Mouse (Mus musculus) retina, adult 2 months (tissue): ENCODE measurements around the gene Dazap1.
A peak's percentile ranks its signal among the peaks of the same experiment; 100 is the strongest.

Source experiments
- DNase-seq: peaks from one replicate; pipeline ENCODE4 v3.0.0-alpha.2; 2012; ENCODE audit warnings: low read depth, low spot score

The Dazap1 gene

DNA sequence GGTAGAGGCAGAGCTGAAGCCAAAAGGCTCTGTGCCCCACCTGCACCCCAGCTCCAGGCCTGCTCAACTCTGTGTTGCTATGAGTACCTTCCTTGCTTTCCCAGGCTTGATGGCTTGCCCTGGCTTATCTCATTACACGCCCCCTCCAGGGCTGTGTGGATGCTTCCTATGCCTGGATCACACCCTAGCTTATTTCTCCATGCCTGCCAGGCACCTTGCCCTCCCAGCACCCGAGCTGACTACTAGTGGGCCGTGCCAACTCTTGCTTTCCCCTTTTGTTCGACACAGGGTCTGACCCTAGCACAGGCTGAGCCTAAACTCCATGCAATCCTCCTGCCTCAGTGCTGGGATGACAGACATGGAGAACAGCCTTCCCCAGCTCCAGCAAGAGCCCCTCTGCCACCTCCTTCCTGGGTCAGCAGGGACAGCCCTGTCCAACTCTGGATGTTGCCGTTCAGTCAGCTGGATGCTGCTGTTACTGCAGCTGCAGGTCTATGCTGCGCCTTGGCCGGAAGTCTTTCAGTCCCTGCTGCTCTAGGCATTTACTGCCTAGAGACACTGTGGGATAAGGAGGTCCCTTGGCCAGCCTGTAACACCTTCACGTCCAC, 36.3 kb downstream of the Dazap1 start:
- no peak for DNase-seq

DNA sequence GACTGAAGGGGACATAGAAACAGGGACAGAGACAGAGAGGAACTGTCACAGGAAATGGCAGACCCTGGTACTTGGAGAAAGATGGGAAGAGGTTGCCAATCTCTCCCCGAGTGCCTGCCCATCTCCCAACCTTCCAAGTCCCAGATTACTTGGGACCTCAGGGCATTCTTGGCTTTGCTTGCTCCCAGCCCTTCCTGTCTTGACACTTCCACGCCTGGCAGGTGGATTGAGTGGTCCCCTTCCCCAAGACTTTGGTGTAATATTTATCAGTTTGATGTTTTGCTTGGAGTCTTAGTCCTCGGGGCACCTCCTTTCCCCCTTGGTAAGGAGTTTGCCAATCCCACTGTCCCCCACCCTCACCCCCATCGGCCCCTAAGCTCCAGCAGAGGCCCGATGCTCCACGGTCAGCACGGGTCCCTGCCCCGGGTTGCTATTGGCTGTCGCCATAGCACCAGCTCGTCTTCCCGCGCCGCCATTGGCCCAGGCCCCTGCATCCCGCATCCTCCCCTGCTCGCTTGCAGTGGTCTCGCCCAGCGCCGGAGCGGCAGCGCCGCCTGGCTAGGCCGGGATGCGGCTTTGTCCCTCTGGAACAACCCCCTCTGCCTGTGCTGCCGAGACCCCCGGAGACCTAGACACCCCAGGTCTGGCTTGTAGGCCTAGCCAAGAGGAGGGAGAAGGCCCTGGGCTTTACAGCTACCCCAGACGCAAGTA, 37.4 kb downstream of the Dazap1 start:
- DNase-seq = no peak

DNA sequence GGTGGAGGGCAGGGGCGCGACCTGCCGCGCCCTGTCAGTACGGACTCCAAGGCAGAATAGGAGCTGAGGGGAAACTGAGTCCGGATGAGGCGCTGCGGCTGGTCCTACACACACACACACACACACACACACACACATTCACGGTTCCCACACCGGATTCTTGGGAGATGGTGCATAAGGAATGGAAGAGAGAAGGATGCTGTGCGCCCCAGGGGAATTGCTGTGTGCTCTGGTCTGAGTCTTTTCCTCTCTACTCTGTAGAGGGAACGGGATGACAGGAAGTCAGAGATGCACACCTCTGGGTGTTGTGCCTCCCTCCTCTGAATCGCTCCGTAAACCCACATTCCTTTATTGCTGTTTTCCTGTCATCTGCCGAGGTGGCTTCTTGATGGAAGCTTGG, 38.0 kb downstream of the Dazap1 start:
- no peak for DNase-seq

DNA sequence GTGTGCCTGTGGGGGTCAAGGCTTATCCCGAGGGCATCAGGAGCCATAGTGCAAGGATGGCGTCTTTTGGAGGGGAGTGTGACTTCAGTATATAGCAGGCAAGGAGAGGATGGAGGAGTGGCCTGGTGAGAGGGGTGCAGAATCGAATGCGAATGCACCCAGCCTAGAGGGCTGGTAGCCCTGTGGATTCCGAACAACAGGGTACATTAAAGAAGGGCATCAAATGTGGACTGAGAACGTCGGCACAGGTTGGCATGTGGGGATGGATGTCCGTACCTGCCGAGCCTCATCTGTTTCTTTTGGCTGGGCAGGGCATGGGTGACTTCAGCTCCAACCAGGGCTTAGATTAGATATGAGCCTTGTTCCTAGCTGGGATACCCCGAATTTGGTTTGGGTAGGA, 38.5 kb downstream of the Dazap1 start:
- no peak for DNase-seq

DNA sequence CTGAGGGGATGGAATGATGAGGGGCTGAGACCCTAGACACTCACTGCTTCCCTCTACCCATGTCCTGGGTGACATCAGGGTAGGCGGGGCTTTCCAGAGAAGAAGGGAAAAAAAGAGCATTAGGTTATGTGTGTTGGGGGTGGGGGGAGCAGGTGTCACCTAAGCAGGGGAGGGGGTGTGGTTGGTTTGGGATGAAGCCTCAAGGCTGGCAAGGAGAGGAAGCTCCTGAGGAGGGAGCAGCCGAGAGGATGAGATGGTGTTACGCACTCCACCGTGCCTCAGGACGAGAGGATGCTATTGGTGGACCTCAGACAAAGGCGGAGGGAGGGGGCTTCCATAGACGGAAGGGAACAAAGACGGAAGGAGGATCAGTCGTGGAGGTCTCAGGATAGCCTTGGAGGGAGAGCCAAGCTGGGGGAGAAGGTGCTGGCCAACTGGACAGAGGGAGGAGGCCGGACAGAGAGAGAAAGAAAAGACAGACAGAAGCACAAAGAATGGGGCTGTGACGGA, 39.4 kb downstream of the Dazap1 start:
- DNase-seq = no peak

DNA sequence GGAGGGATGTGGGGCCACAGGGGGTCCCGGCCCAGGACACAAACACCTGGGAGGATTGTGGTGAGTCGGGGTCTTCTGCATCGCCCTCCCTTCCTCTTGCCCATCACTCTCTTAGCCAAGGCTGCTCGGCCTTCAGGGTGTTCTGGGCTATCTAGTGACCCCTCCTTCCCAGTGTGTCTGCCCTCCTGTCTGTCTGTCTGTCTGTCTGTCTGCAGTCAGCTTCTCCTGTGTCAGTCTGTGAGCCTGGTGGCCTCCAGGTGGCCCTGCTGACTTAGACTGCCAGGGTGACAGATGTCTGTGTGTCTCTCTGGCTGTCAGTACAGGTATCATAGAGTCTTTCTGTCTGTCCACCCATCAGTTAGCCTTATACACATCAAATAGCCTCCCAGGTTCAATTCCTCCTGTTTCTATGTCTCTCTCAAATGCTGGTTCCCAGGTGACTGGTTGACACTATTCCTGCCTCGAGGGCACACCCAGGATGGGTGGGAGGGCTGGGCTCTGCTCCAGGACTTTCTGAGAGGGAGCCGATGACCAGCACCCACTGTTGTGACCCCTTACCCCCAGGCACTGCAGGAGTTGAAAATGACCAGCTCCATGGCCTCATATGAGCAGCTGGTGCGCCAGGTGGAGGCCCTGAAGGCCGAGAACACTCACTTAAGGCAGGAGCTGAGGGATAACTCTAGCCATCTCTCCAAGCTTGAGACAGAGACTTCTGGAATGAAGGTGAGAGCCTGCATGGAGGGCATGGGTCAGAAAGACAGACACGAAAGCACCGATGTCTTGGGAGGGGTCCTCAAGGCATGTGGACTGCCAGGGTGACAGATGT, 40.2 kb downstream of the Dazap1 start:
- no peak for DNase-seq

DNA sequence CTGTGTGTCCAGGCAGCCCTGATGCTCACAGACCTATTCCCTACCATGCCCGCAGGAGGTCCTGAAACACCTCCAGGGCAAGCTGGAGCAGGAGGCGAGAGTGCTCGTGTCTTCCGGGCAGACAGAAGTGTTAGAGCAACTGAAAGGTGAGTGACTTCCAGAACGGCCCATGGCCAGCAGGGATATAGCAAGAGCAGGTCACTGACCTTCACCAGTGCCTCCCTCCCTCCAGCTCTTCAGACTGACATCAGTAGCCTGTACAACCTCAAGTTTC, 40.7 kb downstream of the Dazap1 start:
- no peak for DNase-seq

DNA sequence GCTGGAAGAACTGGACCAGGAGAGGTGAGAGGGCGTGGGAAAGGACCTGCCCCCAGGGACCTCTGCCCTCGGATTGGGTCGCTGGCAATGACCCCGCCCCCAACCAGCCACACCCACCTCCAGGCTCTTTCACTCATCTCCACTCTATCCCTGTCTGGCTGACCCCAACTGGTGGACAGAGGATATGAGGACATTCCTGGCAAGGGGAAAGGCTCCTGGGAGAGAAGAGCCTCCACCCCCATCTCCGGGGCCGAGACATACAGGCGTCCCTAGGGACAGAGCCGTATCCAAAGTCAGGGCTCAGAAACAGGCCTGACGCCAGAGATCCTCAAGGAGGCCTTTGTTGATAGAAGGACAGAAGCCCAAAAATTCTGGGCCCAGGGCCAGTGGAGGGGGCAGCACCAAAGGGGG, 41.2 kb downstream of the Dazap1 start:
- DNase-seq = no peak

DNA sequence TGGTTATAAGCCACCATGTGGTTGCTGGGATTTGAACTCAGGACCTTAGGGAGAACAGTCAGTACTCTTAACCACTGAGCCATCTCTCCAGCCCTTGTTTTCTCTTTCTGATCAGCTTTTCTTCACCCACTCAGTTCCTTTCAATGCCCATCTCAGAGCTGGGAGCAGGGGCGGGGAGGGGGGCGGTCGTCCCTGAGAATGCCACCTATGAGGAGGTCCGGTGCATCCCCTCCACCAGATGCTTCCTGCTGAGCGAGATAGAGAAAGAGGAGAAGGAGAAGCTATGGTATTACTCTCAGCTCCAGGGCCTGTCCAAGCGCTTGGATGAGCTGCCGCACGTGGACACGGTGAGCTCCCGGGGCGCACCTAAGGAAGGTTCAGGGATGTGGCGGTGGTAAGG, 43.2 kb downstream of the Dazap1 start:
- no peak for DNase-seq

DNA sequence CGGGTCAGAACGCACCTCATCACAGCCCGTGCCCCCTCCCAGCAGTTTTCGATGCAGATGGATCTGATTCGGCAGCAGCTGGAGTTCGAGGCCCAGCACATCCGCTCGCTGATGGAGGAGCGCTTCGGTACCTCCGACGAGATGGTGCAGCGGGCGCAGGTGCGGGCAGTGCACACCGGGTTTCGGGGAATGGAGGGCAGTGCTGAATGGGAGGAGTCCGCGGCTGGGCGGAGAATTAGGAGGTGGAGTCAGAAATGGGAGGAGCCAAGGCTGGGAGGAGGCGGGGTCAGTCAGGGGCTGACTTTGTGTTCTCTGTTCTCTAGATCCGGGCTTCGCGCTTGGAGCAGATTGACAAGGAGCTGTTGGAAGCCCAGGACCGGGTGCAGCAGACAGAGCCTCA, 43.6 kb downstream of the Dazap1 start:
- DNase-seq = no peak

DNA sequence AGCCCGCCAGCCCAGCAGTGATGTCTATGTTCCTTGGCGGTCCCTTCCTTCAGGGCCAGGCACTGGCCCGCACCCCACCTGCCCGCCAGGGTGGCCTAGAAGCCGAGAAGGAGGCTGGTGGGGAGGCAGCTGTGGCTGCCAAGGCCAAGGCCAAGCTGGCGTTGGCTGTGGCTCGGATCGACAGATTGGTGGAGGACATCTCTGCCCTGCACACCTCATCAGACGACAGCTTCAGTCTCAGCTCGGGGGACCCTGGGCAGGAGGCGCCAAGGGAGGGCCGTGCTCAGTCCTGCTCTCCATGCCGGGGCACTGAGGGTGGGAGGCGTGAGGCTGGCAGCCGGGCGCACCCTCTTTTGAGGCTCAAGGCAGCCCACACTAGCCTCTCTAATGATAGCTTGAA, 50.3 kb downstream of the Dazap1 start:
- DNase-seq = no peak

DNA sequence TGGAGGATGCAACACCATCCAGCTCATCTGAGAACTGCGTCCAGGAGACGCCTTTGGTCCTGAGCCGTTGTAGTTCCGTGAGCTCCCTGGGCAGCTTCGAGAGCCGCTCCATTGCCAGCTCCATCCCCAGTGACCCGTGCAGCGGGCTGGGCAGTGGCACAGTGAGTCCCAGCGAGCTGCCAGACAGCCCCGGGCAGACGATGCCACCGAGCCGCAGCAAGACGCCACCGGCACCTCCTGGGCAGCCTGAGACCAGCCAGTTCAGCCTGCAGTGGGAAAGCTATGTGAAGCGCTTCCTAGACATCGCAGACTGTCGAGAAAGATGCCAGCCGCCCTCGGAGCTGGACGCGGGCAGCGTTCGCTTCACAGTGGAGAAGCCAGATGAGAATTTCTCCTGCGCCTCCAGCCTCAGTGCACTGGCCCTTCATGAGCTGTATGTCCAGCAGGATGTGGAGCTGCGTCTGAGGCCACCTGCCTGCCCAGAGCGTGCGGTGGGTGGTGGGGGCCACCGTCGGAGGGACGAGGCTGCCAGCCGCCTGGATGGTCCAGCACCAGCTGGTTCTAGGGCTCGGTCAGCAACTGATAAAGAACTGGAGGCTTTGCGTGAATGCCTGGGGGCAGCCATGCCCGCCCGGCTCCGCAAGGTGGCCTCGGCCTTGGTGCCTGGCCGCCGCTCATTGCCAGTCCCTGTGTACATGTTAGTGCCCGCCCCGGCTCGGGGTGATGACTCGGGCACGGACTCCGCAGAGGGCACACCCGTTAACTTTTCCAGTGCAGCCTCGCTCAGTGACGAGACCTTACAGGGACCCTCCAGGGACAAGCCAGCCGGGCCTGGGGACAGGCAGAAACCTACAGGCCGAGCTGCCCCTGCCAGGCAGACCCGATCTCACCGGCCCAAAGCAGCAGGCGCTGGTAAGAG, 51.6 kb downstream of the Dazap1 start:
- DNase-seq = no peak

DNA sequence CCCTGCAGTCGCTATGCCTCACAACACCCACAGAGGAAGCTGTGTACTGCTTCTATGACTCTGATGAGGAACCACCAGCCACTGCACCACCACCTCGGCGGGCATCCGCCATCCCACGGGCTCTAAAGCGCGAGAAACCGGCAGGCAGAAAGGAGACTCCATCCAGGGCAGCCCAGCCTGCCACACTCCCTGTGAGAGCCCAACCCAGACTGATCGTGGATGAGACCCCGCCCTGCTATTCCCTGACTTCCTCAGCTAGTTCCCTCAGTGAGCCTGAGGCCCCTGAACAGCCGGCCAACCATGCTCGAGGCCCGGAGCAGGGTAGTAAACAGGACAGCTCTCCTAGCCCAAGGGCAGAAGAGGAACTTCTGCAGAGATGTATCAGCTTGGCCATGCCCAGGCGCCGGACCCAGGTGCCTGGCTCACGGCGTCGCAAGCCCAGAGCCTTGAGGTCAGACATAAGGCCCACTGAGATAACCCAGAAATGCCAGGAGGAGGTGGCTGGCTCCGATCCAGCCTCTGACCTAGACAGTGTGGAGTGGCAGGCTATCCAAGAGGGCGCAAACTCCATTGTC, 52.4 kb downstream of the Dazap1 start:
- no peak for DNase-seq

DNA sequence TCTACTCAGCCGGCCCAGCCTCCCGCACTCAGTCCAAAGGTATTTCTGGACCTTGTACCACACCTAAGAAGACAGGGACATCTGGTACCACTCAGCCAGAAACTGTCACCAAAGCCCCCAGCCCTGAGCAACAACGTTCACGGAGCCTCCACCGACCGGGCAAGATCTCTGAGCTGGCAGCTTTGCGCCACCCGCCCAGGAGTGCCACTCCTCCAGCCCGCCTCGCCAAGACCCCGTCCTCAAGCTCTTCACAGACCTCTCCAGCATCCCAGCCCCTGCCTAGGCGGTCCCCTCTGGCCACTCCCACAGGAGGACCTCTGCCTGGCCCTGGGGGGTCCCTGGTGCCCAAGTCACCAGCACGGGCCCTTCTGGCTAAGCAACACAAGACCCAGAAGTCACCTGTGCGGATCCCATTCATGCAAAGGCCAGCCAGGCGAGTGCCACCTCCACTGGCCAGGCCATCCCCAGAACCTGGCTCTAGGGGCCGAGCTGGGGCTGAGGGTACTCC, 53.3 kb downstream of the Dazap1 start:
- DNase-seq = no peak

DNA sequence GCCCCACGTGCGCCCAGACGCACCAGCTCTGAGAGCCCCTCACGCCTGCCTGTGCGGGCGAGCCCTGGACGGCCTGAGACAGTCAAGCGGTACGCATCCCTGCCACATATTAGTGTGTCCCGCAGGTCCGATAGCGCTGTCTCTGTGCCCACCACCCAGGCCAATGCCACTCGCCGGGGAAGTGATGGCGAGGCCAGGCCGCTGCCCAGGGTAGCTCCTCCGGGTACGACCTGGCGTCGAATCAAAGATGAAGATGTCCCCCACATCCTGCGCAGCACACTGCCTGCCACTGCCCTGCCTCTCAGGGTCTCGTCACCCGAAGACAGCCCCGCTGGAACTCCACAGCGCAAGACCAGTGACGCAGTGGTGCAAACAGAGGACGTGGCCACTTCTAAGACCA, 54.0 kb downstream of the Dazap1 start:
- no peak for DNase-seq

DNA sequence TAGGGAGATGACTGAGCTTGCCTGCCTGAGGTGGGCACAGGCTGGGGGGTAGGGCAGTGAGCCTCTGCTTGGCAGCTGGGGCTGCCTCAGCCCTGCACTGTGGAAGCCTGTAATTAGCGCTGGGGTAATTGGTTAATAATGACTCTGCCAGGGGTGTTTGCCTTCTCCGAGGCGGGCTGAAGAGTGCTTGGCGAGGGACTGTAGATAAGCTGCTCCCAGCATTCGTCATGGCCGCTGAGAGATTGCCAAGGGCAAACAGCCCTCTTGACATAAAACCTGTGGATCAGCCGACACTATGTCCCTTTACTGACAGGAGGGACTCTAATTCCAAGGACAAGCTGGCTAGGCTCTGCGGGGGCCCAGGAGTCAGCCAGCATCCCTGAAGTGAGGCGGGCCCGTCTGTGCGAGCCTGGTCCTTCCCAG, 55.1 kb downstream of the Dazap1 start:
- DNase-seq = no peak

DNA sequence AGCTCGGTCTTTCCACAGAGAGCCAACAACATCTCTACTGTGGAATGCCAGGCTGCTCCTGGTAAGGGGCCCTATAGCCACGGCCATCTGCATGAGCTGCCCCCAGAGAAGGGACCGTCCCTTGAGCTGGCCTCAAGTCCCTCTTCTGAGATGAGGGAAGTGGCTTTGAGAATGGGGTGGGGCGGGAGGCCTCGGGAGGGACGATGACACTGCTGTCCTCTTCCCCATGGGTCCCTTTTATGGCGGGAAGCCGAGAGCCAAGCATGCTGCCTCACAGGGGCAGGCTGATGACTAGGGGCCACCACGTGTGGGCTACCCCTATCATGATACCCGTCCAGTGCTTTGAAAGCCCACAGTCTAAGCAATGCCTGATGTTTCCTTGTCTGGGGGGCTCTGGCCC, 55.7 kb downstream of the Dazap1 start:
- DNase-seq = no peak

DNA sequence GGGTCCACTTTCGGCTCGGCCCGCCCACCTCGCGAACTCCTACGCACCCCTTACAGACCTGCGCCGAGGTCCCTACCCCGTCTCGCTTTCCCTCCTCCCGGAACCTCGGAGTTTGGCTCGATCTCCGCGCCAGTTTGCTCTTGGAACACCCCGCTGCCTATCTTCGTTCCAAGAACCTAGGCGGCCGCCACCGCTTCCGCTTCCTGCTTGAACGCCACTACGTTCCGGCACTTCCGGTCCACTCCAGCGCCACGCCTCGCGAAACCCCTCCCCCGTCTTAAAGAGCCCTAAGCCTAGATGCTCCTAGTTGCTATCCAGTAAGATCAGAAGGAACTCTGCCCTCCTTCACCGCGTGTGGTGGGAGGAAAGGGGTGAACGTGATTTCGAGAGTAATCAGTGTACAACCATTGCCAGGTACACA, 59.1 kb downstream of the Dazap1 start, which contains the start of gene 2310011J03Rik:
2310011J03Rik (minus strand) TSS at position 198 of the 421 bp plus-strand sequence.
- DNase-seq = peak; percentile 79

DNA sequence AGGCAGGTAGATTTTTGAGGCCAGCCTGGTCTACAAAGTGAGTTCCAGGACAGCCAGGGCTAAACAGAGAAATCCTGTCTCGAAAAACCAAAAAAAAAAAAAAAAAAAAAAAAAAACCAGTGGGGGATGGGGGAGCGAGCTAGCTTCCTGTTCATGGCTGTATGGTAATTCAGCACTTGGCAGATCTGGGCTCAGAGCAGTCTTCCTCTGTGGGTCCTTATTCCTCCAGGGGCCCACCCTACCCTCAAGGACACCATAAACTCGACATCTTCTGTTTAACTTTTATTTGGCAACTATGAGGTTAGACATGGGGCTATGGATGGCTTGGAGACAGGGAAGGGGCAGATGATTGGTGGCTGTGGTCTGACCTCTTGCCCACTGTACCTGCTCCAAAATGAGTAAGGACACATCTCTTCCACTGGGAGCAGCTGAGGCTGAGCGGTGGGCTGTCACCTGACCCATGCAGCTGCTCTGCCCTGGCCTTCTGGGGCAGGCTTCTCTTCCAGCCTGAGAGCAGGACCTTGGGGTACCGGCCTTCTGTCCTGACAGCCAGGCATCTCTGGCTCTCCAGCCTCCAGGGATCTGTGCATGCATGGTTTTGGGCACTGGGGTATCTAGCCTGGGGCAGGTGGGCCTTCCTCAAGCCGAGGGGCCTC, 59.9 kb downstream of the Dazap1 start:
- no peak for DNase-seq
